Mouse (Mus musculus): ENCODE measurements at regions not wholly inside any gene's neighbourhood (a gene's known extent, or its start where the extent isn't known, plus 50 kb on each side); places are given as distances from the start of the nearest gene placed in this dataset.

GRCm38 (mm10) chr6:127298105-127298504 is 146.1 kb upstream of the Ccnd2 start:
- no peak for DNase-seq (ENCODE audit: low read depth, low spot score)

GRCm38 (mm10) chr6:127311192-127312054 is 135.2 kb upstream of the Parp11 start:
- no peak for DNase-seq (ENCODE audit: low read depth, low spot score)

- no peak for DNase-seq (ENCODE audit: low read depth, low spot score)
Observed at GRCm38 (mm10) chr6:127317309-127317708, 129.3 kb upstream of the Parp11 start.

GRCm38 (mm10) chr6:127318746-127319582 is 127.7 kb upstream of the Parp11 start:
- no peak for DNase-seq (ENCODE audit: low read depth, low spot score)

GRCm38 (mm10) chr6:127320600-127320999 is 126.0 kb upstream of the Parp11 start:
- no peak for DNase-seq (ENCODE audit: low read depth, low spot score)

- DNase-seq (ENCODE audit: low read depth, low spot score): no peak
Observed at GRCm38 (mm10) chr6:127321031-127321430, 125.6 kb upstream of the Parp11 start.

GRCm38 (mm10) chr6:127322398-127322797 is 124.2 kb upstream of the Parp11 start:
- no peak for DNase-seq (ENCODE audit: low read depth, low spot score)

- DNase-seq (ENCODE audit: low read depth, low spot score): peak; percentile 27
Observed at GRCm38 (mm10) chr6:127324984-127325383, 121.7 kb upstream of the Parp11 start.

- no peak for DNase-seq (ENCODE audit: low read depth, low spot score)
Observed at GRCm38 (mm10) chr6:127325596-127326332, 120.9 kb upstream of the Parp11 start.

- no peak for DNase-seq (ENCODE audit: low read depth, low spot score)
Observed at GRCm38 (mm10) chr6:127326333-127326729, 120.3 kb upstream of the Parp11 start.

- DNase-seq (ENCODE audit: low read depth, low spot score): no peak
Observed at GRCm38 (mm10) chr6:127329191-127330014, 117.2 kb upstream of the Parp11 start.

- peak; percentile 95 for DNase-seq (ENCODE audit: low read depth, low spot score)
Observed at GRCm38 (mm10) chr6:127330015-127330705, 116.5 kb upstream of the Parp11 start.

- no peak for DNase-seq (ENCODE audit: low read depth, low spot score)
Observed at GRCm38 (mm10) chr6:127331091-127331490, 115.5 kb upstream of the Parp11 start.

GRCm38 (mm10) chr6:127334256-127334655 is 112.4 kb upstream of the Parp11 start:
- DNase-seq (ENCODE audit: low read depth, low spot score): no peak

- peak; percentile 49 for DNase-seq (ENCODE audit: low read depth, low spot score)
Observed at GRCm38 (mm10) chr6:127335462-127335886, 111.2 kb upstream of the Parp11 start.

- DNase-seq (ENCODE audit: low read depth, low spot score): no peak
Observed at GRCm38 (mm10) chr6:127335996-127336660, 110.5 kb upstream of the Parp11 start.

- DNase-seq (ENCODE audit: low read depth, low spot score): peak; percentile 66
Observed at GRCm38 (mm10) chr6:127336681-127337397, 109.8 kb upstream of the Parp11 start.

- DNase-seq (ENCODE audit: low read depth, low spot score): no peak
Observed at GRCm38 (mm10) chr6:127337398-127337871, 109.2 kb upstream of the Parp11 start.

GRCm38 (mm10) chr6:127338412-127338811 is 108.2 kb upstream of the Parp11 start:
- DNase-seq (ENCODE audit: low read depth, low spot score): no peak
